Mouse (Mus musculus) heart, embryonic 13.5 days (tissue): ENCODE measurements around the gene Mrps27. TPM values are rescaled to one million over a fixed set of nuclear protein-coding genes. Genes with fewer than 3 reads are reported as not detected.

ENCODE experiments used
- ATAC-seq: fragments of 200-750 bp; cut with Nextera tagmentation; 2 replicates; pipeline ENCODE4 v1.8.0; 2017; ENCODE audit warnings: moderate TSS enrichment; ENCODE audit not compliant: insufficient number of reproducible peaks, low FRiP score, low TSS enrichment; ENCODE audit errors: extremely low read depth
- H3K27ac ChIP-seq: fragments of 300-500 bp; sonication (generic); replicated peaks from 2 replicates; pipeline ENCODE4 v1.5.1; 2015; ENCODE audit warnings: moderate library complexity, mild to moderate bottlenecking, inconsistent platforms
- H3K27me3 ChIP-seq: fragments of 300-500 bp; sonication (generic); replicated peaks from 2 replicates; pipeline ENCODE4 v1.6.1; 2015; ENCODE audit warnings: mild to moderate bottlenecking, inconsistent platforms
- H3K36me3 ChIP-seq: fragments of 300-500 bp; sonication (generic); 2 replicates; pipeline ENCODE4 v1.6.1; 2015; ENCODE audit warnings: mild to moderate bottlenecking, inconsistent platforms
- H3K4me1 ChIP-seq: fragments of 300-500 bp; sonication (generic); 2 replicates; pipeline ENCODE4 v1.6.1; 2015; ENCODE audit warnings: inconsistent platforms
- H3K4me2 ChIP-seq: fragments of 300-500 bp; sonication (generic); 2 replicates; pipeline ENCODE4 v1.6.1; 2015; ENCODE audit warnings: inconsistent platforms, mild to moderate bottlenecking, moderate library complexity
- H3K4me3 ChIP-seq: fragments of 300-500 bp; sonication (generic); 2 replicates; pipeline ENCODE4 v1.5.1; 2015; ENCODE audit warnings: moderate library complexity, mild to moderate bottlenecking, inconsistent platforms
- H3K9ac ChIP-seq: fragments of 300-500 bp; sonication (generic); 2 replicates; pipeline ENCODE4 v1.6.1; 2015; ENCODE audit warnings: inconsistent platforms, mild to moderate bottlenecking, moderate library complexity
- H3K9me3 ChIP-seq: fragments of 300-500 bp; sonication (generic); 2 replicates; pipeline ENCODE4 v1.6.1; 2016; ENCODE audit warnings: inconsistent platforms
- WGBS: fragments of 180-500 bp; shearing (Covaris S2); methylation state at CpG from one replicate; pipeline ENCODE4 v1.1.7; 2015; ENCODE audit warnings: mixed read lengths; 5-methylcytosine and 5-hydroxymethylcytosine counted together
- polyA plus RNA-seq: library from polyadenylated mRNA; unstranded; fragments of >200 nt; fragmentation: Nextera tagmentation; extraction: Ambion mirVana; gene quantifications from 2 replicates; pipeline ENCODE4 v1.2.1, GENCODE M21; 2015

Gene Mrps27
- polyA plus RNA-seq, 1 experiment from 2014 or later = 69.5 TPM

DNA sequence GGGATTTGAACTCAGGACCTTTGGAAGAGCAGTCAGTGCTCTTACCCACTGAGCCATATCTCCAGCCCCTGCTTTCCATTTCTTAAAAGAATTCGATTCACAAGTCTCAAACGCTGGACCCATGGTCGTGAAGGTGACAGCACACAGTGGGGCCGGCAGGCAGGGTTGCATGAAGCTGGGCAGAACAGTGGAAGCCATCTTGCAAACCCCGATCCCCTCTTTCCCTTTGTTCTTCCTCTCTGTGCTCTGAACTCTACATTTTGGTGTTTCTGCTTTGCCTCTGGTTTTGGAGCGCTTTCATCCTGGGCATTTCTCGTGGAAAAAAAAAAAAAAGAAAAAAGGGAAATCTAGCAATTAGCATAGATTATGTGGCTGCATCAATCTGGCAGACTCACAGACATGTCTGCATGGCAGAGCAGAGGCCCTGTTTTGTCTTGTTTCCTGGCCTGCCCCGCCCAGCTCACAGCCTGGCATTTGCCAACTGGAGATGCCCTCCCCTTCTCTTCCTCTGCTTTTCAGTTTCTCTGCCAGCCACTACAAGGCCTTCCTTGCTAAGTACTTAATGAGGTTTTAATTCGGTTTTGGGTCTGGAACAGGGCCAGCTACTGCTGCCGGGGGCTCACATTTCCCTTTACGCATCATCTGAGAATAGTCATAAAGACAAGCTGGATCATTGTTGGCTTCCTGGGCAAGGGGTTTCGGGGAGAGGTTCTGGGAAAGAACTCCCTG is 114.2 kb downstream of the Mrps27 start:
- H3K27ac ChIP-seq = peak overlapping the region; percentile 41; the same call in 1 of the 2 replicates
- peaks cover 9% of the 10 kb centered on the region for H3K36me3 ChIP-seq
- ATAC-seq = no peak
- H3K4me2 ChIP-seq = no peak overlapping the region
- no peaks in the 10 kb centered on the region for H3K27me3 ChIP-seq
- WGBS = 65% methylated on average over 12 of the region's 12 CpGs
- H3K9me3 ChIP-seq = no peaks in the 10 kb centered on the region
- H3K9ac ChIP-seq = no peak overlapping the region
- H3K4me1 ChIP-seq = peaks cover 26% of the 10 kb centered on the region
- no peak overlapping the region for H3K4me3 ChIP-seq

DNA sequence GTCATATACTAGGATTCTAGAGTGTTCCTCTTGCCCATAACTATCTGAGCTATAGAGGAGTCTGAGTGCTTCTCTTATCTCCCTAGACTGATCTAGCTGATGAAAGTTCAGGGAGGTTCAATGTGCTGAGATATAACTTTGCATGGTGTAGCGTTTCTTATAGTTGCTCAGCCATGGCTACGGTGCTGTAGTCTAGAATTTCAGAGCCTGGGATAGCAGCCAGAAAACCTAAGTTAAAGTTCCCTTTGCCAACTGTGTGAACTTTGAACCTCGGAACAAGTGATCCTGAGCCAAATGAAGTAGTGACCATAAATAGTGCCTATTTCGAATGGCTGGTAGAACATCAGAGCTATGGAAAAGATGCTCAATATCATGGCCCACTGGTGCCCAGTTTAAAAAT is 115.0 kb downstream of the Mrps27 start:
- Histone ChIP-seq H3K4me1 (peaks cover 25% of the 10 kb centered on the region), H3K27ac (peak overlapping the region; percentile 41; the same call in 1 of the 2 replicates), H3K9me3 (no peaks in the 10 kb centered on the region), H3K36me3 (peaks cover 9% of the 10 kb centered on the region), H3K4me3 (no peak overlapping the region), H3K9ac (no peak overlapping the region), H3K27me3 (no peaks in the 10 kb centered on the region), H3K4me2 (no peak overlapping the region)
- no peak for ATAC-seq
- 57% methylated on average over 4 of the region's 4 CpGs for WGBS

DNA sequence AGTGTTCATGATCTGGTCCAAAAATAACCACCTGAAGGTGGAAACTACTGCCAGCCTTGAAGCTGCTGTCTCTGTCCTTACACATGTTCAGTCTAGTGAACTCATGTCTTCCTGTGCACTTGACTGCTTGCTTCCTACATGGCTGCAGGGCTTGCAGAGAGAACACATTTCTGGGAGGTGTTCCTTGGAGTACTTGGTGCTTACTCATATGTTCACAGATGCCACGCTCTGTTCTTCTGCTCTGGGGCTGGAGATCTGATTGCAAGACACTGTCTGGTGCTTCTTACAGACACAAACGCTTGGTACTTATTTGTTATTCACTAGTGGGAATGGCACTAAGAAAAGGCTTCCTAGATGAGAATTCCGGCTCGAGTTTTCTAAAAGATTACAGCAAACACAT is 117.3 kb downstream of the Mrps27 start:
- H3K36me3 ChIP-seq = peaks cover 9% of the 10 kb centered on the region
- H3K4me2 ChIP-seq = no peak overlapping the region
- 82% methylated on average over 4 of the region's 4 CpGs for WGBS
- no peak overlapping the region for H3K27ac ChIP-seq
- H3K4me3 ChIP-seq = no peak overlapping the region
- H3K27me3 ChIP-seq = no peaks in the 10 kb centered on the region
- no peak overlapping the region for H3K9ac ChIP-seq
- ATAC-seq = no peak
- H3K4me1 ChIP-seq = peaks cover 20% of the 10 kb centered on the region
- H3K9me3 ChIP-seq = no peaks in the 10 kb centered on the region

DNA sequence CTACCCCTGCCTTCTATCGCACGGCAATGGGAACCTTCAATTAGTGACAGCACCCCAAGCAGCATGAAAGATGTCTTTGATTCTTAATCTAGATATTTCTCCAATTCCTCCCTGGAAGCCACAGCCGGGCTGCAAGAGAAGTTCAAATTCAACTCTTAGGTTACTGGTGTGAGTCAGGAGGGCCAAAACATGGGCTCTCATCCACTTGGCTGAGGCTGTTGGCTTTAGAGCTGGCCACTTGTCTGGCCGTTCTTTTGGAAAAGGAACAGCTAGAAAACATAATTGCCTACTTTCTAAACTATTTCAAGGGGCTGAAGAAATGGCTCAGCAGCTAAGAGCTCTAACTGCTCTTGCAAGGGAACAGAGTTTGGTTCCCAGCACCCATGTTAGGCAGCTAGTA is 120.0 kb downstream of the Mrps27 start:
- H3K36me3 ChIP-seq = peaks cover 10% of the 10 kb centered on the region
- H3K4me2 ChIP-seq = no peak overlapping the region
- no peaks in the 10 kb centered on the region for H3K27me3 ChIP-seq
- peaks cover 10% of the 10 kb centered on the region for H3K4me1 ChIP-seq
- H3K27ac ChIP-seq = no peak overlapping the region
- no peak for ATAC-seq
- no peaks in the 10 kb centered on the region for H3K9me3 ChIP-seq
- WGBS = 75% methylated on average over 4 of the region's 4 CpGs
- no peak overlapping the region for H3K9ac ChIP-seq
- no peak overlapping the region for H3K4me3 ChIP-seq

Other genes with a start within 250 kb of the Mrps27 start
- 0.25 and 0.31 TPM in 2 replicates for gene Zfp366, start 160.0 kb upstream of the Mrps27 start, polyA plus RNA-seq
- 55.3 and 57.8 TPM in 2 replicates for gene Ptcd2, start 81 bp upstream of the Mrps27 start, polyA plus RNA-seq
- 111 and 116 TPM in 2 replicates for gene Map1b, start 171.8 kb downstream of the Mrps27 start, polyA plus RNA-seq